Mouse (Mus musculus) frontal cortex, postnatal 10 days (tissue): ENCODE measurements around the gene Cysltr2.

ENCODE experiments used
- DNase-seq, 2 experiments: peaks; one replicate each; pipeline ENCODE4 v3.0.0; 2022; ENCODE audit warnings: low spot score in 2 of 2, mixed read lengths in 1 of 2

The Cysltr2 gene

DNA sequence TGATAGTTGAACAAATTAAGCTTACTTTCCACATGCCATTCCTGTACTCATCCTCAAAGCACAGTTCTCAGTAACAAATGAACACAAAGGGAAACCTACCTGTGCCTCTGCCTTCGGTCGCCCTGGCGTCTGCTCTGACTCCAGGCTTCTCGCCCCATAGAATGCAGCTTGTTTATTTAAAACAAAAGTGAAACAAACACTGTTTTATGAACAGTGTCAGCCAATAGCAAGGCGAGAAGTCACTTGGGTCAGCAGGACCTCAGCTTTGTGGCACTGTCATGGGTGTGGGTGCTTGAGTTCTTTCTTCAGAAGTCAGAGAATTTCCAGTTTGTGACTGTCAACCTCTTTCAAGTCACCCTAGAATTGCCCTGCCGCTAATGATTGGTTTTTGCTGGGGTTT, at the start of gene Cysltr2:
TSS of gene Cysltr2 (minus strand) at position 178 of the 400 bp plus-strand sequence.
- DNase-seq = no peak

DNA sequence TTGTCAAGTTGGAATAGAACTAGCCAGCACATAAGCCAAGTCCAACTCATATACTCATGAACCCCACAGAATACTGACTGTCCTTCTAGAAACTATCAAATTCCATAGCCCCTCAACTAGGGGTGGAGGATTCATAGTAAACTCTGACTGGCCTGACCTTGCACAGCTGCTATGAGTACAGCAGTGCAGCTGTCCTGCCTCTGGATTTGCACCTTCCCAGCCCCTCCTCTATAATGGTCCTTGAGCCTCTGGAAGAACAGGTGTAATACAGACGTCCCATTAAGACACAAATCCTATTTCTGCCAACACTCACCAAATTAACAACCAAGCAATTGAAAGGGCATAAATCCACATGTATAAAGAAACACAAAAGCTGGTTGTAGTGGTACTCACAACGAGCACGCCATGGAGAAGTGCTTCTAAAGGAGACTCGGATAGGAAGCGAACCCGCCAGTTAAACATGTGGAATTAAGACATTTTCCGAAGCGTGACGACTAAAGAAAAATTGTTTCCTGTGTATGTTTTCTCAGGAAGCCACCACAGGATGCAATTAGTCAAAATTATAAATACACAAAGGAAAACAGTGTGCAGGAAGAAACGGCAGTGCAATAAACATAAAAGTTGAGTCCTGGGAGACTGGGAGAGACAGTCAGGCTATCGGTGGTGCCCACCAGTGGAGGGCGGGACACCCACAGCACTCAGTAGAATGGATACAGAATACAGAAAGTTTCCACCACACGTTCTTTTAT, 46.1 kb upstream of the Cysltr2 start:
- no peak for DNase-seq

DNA sequence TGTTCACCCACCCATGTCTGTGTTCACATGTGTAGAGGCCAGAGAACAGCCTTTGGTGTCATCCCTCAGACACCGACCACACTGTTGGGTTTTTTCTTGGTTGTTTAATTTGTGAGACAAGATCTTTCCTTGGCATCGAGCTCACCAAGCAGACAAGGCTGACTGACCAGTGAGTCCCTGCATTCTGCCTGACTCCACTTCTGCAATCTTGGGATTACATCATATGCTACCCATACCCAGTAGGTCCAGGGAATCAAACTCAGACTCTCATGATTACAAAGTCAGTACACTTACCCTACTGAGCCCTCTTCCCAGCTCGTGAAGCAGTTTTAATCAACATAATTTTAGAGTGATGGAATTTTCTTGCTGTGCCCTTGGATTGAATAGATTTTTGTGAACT, 44.0 kb upstream of the Cysltr2 start:
- DNase-seq = no peak

DNA sequence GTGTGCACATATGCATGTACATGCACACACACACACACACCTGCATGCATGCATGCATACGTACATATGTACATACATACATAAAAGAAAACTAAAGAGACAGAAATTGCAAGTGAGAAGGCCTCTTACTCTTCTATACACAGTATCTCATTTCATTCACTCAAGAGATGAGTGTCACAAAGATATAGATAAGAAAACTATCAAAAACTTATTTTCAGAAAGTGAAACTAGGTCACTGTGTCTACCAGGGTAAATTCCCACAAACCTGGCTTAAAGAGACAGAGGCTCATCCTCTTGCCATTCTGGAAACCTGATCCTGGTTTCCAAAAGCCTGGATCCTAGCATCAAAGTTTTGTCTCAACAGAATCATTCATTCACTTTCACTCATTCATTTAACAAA, 39.3 kb upstream of the Cysltr2 start:
- DNase-seq = no peak

DNA sequence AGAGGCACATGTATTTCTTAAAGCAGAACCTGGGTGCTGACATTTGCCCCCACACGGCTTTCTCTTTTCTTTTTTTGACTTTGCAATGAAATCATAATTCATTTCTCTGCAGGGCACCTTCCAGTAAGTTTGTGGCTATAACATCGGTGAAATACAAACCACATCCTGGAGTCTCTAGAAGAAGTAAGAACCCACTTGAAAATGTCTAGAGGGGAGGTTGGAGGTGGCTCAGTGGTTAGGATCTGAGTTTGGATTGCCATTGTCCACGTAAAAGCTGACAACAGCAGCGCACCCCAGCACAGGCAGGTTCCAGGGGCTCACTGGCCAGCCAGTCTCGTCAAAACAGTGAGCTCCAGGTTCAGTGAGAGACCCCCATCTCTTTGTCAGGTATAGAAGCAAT, 38.8 kb upstream of the Cysltr2 start:
- DNase-seq = no peak

DNA sequence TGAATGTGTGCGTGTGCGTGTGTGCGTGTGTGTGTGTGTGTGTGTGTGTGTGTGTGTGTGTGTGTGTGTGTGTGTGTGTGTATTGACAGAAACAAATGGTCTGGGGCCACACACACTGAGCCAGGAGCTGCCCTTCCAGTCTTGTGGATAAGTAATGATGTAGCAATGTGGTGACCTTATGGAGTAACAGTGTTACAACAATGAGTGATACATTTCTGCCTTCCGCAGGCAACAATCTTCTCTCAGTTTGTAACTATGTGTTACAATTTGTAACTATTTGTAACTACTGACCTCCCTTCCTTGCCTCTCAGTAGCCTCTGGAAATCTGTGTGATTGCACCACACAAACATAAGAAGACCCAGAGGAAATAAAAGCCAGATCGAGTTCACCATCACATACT, 38.3 kb upstream of the Cysltr2 start:
- DNase-seq = no peak

DNA sequence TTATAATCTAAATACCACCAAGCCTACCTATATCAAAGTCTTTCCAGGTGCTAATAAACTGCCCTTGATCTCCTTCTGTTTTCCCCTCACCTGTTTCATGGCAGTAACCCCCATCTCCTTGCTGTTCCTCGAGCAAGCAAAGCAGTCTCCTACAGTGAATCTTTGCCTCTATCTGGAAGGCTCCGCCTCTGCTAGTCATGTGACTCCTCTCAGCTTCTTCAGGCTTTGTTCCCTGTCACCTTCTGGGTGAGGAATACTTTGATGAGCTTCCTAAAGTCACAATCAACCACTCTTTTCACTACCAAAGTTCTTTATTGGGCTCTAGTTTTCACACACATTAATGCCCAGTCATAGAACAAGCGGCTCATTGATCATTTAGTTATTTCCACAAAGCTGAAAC, 37.5 kb upstream of the Cysltr2 start:
- DNase-seq = no peak

DNA sequence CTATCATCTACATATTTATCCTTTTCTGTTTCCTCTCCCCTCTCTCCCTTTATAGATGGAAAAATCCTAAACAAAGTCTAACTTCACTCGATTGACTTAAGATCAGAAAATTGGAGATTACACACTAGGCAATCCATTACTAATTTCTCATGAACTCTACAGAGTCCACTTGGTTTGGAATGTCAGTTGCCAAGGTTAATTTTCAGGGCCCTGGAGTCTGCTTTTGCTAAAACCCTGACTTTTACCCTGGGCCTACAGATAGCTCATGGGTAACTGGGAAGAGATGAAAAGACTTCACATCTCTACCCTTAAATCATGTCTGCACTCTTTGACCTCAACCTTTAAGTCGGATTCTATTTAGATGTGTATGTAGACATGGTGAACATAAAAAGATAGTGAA, 34.6 kb upstream of the Cysltr2 start:
- DNase-seq = no peak

DNA sequence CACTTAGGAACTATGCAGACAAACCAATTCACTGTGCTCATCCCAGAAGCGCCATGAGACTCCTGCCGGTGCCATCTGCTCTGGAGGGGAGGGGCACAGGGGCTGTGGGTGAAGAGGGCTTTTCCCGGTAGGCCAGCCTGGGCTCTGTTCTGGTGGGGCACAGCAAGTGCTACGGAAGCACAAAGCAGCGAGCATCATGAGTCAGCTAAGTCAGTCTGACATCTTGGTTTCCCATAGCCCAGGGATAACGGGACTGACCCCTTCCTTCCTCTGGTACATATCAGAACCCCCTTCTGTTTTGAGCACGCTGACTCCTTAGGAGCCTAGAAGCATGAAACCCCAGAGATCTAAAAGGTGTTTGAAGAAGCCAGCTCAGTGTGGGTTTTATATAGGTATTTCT, 15.5 kb upstream of the Cysltr2 start:
- no peak for DNase-seq

DNA sequence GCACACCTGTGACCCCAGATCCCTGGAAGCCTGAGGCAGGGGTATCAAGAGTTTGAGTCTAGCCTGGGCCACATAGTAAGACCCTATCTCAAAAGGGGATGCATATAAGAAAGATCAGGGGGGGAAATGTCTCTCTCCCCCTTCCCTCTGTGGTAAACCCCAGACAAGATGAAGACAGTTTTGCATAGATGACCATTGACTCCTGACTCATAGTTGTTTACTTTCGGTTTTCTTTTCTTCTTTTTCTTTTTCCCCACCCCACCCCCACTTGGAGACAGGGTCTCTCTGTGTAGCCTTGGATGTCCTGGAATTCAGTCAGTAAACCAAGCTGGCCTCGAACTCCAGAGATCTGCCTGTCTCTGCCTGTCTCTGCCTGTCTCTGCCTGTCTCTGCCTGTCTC, 9.8 kb upstream of the Cysltr2 start:
- DNase-seq = no peak

DNA sequence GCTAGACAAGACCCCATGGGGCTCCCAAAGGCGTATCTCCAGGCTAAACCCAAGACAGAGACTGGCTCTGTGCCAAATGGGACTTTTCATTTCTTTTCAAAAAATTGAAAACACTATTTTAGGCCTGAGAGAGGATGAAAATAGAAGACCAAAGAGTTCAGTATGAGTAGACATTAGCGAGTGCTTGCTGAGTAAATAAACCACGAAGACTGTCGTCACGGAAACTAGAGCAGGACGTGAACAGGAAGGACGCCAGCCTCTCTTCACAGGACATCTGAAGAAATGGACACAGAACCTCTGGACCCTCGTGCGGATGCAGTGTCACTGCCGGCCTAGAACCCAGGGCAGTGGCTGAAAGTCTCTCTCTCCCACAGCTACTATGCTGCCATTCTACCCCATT, 8.8 kb upstream of the Cysltr2 start:
- no peak for DNase-seq

DNA sequence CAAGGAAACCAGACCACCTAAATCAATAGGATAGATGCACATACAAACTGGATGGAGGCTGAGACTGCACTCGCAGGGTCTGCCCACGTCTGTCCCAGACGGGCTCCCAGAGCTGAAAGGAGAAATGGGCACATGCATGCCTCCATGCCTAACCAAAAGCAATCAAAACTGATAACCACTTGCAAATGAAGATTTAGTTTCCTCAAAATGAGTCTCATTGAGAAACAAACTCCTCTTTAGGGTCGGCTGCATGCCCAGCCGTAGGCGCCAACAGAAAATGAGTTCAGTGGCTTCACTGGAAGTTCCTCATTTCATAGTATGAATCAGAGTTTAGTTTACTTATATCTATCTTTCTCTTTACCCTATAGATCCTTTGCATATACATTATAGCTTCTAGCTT, 7.9 kb upstream of the Cysltr2 start:
- DNase-seq = no peak

DNA sequence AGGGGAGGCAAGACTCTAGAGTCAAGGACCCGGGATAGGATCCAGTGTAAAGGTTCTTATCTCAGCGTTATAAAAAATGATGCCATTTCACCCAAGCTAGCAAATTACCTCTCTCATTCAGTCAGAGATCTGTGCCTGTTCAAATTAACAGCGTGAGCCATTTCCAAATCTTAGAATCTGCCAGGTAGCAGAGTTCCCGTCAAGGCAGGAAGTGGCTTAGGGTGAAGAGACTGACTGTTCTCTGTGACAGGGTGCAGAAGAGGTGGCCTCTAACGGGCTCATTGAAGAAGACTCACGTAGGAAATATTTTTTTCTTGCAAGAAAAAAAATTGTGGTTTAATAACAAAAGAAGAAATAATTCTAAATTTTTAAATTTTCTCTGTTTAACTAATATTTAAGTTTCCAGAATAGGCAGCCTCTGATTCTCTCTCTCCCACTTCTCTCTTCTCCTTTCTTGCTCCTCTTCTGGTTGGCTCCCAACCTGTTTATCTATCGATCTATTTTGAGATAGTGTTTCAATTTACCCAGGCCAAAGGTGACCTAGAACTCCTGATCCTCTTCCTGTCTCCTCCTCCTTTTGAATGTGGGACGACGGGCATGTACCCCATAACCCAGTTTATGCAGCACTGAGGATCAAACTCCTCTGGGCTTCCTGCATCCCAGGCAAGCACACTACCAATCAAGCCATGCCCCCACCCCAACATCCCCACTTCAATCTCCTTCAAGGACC, 3.5 kb downstream of the Cysltr2 start:
- no peak for DNase-seq

DNA sequence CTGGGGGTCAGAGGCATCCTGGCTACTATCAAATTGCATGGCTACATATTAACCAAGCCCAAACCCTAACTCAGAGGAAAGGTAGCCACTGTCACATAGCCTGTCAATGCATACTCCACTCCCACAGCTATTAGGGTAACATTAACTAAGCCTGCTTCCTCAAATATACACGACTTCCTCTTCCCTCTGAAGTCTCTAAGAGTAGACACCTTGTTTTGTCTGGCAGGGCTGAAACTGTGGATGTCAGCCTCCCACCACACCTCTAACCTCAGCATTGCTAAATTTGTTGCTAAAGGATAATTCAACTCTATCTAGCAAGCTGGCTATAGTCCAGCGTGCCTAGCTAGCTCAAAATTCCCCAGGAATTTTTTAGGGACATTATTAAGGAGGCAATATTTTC, 7.2 kb downstream of the Cysltr2 start:
- no peak for DNase-seq

DNA sequence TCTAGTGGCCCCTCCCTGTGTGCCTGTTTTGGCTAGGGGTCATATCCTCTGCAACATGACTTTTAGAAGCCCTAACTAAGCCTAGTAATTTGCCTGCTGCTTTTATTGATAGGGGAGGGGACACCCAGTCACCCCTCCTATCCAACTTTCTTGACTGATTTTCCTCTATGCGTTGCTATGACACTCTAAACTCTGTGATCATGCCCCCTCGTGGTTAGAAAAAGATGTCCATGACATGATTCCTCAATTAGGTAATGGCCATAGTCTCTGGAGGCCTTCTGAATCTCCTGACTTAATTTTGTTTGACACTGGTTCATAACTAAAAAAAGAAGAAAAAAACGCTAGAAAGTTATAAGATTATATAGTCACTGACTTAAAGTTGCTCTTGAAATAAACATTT, 15.6 kb downstream of the Cysltr2 start:
- DNase-seq = no peak

DNA sequence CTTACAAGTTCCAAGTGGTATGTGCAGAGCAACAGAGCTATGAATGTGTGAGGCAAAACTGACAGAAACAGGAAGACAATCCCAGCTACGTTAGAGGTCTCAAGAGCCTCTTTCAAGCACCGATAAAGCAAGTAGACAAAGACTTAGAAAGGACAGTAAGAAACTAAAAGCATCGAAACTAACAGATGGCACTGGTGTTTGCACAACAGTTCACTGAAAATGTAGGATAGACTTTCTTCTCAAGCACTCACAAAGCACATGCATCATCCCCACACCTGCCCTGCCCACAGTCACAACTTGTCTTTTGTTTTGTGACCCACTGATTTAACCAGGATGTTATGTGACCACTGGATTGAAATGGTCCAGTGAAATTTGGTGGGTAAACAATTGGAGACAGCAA, 17.7 kb downstream of the Cysltr2 start:
- DNase-seq = no peak

DNA sequence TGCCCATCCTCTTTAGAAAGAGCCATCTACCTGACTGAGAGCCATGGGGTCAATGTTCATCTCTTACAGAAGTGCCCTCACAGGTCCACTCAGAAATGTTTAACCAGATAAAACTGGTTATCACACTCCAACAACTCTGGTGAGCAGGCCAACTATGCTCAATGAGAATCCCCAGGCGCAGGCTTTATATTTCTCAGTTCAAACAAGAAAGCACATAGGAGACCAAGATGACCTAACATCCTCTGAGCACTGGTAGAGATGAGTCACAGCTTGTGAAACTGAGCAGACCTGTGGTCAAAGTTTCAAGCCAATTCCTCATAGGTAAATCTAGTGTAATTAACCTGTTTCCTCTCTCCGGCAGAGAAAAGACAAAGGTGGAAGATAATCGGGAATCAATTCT, 31.6 kb downstream of the Cysltr2 start:
- DNase-seq = no peak

DNA sequence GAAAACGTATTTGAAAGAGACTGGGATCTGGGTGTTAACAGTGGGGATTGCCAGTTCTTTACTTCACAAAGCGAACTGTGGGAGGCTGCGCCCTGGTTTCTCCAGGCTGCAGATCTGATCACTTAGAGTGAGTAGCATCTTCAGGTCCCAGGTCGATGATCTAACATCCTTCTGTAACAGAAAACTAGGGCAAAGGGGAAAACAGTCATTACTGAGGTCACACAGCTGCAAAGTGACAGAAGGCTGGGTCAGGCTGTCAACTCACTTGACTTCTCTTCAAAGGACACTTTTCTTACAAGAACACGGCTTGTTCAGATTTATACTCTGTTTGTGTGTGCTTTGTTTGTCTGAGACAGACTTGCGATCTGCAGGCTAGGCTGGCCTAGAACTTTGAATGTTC, 33.5 kb downstream of the Cysltr2 start:
- DNase-seq = no peak

DNA sequence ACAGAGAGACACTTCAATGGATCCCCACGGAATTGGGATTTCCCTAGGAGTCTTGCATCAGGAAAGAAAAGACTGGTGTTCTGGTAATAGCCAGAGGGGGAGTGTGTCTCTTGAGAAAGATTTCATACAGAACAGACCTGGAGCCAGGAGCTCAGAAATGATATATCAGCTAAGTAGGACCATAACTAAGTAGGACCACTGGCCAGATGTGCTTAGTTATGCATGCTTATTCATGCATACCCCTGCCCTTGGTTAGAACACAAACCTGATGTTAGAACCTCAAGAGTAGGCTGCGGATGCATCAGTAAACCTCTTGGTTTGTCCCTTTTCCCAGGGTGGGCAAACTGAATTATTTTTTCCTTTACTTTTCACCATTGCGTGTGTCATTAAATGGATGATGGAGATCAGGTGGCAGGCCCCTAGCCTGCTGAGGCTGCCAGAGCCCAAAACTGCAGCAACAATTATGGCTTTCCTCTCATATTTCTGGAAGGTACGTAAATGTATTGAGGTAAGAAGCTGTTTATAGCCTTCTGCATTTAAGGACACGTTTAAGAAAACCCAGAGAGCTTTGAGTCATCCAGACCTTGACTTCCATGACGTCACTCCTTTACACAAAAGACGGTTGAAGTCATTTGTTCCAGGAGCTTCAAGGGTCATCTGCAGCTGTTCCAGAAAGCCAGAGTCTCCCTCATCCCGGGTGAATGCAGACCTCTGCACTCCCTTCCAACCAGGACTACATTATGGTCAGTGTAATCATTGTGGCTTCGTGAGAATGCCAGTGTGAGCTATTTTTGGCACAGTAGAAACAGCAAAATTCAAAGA, 35.0 kb downstream of the Cysltr2 start:
- DNase-seq = no peak

DNA sequence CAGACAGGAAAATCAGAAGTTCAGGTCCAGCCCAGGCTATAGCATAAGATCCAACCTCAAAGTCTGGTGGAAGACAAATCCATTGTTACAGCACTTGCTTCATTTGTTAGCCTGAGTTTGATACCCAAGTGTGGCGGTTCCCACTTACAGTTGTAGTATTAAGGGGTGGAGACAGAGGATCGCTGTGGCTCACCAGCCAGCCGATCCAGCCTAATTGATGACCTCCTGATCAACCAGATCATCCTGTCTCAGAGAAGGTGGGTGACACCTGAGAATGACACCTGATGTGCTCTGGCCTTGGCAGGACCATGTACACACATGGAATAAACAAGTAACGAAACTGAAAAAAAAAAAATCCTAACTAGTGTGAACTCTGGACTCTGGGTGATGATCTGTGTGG, 47.1 kb downstream of the Cysltr2 start:
- no peak for DNase-seq

DNA sequence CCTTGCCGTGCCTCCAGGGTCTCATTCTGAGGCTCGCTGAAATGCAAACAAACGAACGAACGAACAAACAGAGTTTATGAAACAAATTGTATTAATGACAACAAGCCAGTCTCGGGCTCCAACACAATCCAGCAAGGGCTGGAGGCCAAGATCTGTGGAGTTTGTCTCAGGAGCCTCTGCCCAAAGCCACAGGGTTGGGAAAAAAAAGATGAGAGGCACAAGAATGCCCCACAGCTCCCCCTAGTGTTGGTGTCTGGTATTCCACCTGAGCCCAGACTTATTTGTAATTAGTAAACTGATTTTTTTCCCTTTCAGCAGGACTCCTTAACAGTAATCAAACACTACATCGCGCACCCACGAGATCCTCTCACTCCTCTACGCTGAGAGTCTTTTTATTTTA, 48.6 kb downstream of the Cysltr2 start:
- peak in 1 of 2 experiments; percentile 29 for DNase-seq

DNA sequence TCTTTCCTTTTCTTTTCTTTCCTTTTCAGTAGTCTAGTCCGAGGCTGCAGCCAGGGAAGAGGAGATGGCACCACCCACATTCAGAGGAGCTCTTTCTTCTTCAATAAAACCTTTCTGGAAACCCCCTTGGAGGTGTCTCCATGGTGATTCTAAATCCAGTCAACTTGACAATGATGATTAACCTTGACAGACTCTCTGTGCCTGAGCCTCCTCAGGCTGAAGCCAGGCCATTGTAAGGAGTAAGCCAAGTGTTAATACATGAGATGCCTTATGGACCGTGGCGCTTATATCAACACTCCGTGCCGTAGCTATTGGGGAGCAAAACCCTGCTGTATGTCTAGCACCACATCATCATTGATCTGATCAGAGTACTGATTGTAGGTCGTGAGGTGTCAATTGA, 50.8 kb downstream of the Cysltr2 start:
- DNase-seq = no peak

DNA sequence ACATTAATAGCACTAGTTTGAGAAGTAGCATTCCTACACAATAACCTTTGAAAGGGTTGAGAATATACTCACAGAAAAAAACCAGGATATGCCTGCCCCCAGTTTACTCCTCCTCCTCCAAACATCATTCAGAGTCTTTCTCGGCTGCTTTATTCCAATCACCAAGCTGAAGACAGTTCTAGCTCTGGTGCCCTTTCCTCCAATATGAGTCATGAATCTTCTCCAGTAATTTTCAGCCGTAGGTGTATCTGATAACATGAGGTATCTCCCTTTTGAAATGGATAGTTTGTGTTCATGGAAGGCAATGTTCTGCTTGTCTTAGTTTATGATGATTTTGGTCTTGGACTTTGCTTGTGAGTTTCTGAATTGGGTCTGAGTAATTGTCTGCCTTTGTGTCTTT, 62.9 kb downstream of the Cysltr2 start:
- no peak for DNase-seq
